Mouse (Mus musculus) liver, embryonic 14.5 days (tissue): Measurements from ENCODE around the gene Fut2.

Experiments
- CTCF ChIP-seq: IDR thresholded peaks from 2 replicates; pipeline ENCODE4 v1.5.1; 2016; ENCODE audit warnings: antibody characterized with exemption, low read depth, control low read depth
- EP300 ChIP-seq: IDR thresholded peaks from 2 replicates; pipeline ENCODE4 v1.6.1; 2016; ENCODE audit warnings: antibody characterized with exemption, low read depth

DNA sequence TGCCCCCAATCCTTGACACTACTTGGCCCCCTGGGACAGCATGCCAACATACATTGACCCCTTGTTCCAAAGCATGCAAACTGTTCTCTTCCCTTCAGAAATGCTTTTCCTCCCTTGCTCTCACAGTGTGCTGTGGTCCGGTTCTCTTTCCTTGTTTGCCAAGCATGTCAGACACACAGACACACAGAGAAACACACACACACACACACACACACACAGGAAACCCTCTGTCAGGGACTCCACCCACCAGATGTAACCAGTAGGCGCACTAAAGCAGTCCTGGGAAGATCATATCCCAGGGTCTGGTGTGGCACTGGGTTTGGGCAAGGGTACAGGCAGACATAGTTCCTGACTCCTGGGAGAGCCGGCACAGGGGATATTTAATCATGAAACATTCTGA lies 20.6 kb upstream of the Fut2 start:
- TF ChIP-seq EP300 (no peak), CTCF (no peak)
